Mouse (Mus musculus) induced T-regulatory cell, adult 2 months (primary cell): Measurements from ENCODE around the gene Hsd17b13.
A peak's percentile ranks its signal among the peaks of the same experiment; 100 is the strongest.

Source experiments
- DNase-seq: peaks from one replicate; pipeline ENCODE4 v3.0.0-alpha.2; 2012; ENCODE audit warnings: low read depth

Hsd17b13 gene

GRCm38 (mm10) chr5:103923755-103924154 lies 53.5 kb downstream of the Hsd17b13 start:
- DNase-seq = no peak

- no peak for DNase-seq
These were observed 54.1 kb downstream of the Hsd17b13 start for GRCm38 (mm10) chr5:103923101-103923500.

- DNase-seq = no peak
These were observed 54.8 kb downstream of the Hsd17b13 start for GRCm38 (mm10) chr5:103922436-103922835.

- DNase-seq = no peak
These were observed 57.7 kb downstream of the Hsd17b13 start for GRCm38 (mm10) chr5:103919497-103919896.

GRCm38 (mm10) chr5:103918233-103918632 lies 59.0 kb downstream of the Hsd17b13 start:
- no peak for DNase-seq

- no peak for DNase-seq
These were observed 59.8 kb downstream of the Hsd17b13 start for GRCm38 (mm10) chr5:103917357-103917895.

- DNase-seq = no peak
These were observed 60.4 kb downstream of the Hsd17b13 start for GRCm38 (mm10) chr5:103916595-103917356.

- DNase-seq = peak; percentile 44
These were observed 62.6 kb downstream of the Hsd17b13 start for GRCm38 (mm10) chr5:103914335-103915226.

GRCm38 (mm10) chr5:103913150-103913549 lies 64.1 kb downstream of the Hsd17b13 start:
- no peak for DNase-seq

GRCm38 (mm10) chr5:103911555-103911954 lies 65.7 kb downstream of the Hsd17b13 start:
- DNase-seq = no peak

GRCm38 (mm10) chr5:103910748-103911409 lies 66.3 kb downstream of the Hsd17b13 start, which contains the start of gene Klhl8:
Gene Klhl8 (minus strand): TSS chr5:103911259.
- DNase-seq = peak; percentile 88

GRCm38 (mm10) chr5:103910156-103910555 lies 67.1 kb downstream of the Hsd17b13 start:
- no peak for DNase-seq

GRCm38 (mm10) chr5:103909466-103909865 lies 67.7 kb downstream of the Hsd17b13 start:
- DNase-seq = no peak

GRCm38 (mm10) chr5:103908851-103909250 lies 68.4 kb downstream of the Hsd17b13 start:
- DNase-seq = no peak

- DNase-seq = no peak
These were observed 69.4 kb downstream of the Hsd17b13 start for GRCm38 (mm10) chr5:103907844-103908243.

GRCm38 (mm10) chr5:103906173-103906572 lies 71.0 kb downstream of the Hsd17b13 start:
- no peak for DNase-seq
